Mouse (Mus musculus) heart, embryonic 14.5 days (tissue): ENCODE data around the gene Cpm. TPM values are rescaled to one million over a fixed set of nuclear protein-coding genes. Genes with fewer than 3 reads are reported as not detected.

ENCODE experiments used
- ATAC-seq: fragments of 200-750 bp; cut with Nextera tagmentation; 2 replicates; pipeline ENCODE4 v1.8.0; 2017; ENCODE audit warnings: low read depth, moderate TSS enrichment; ENCODE audit not compliant: insufficient number of reproducible peaks, insufficient read depth, low FRiP score
- H3K27ac ChIP-seq, 2 experiments: fragments of 200-500 bp in 1 of 2; fragments of 300-500 bp in 1 of 2; sonication (generic) in 1 of 2; replicated peaks in 1 of 2; 2 replicates each; pipeline ENCODE4 v1.5.1; 2012 to 2014; ENCODE audit warnings: low read depth in 2 of 2, low read length in 2 of 2, control low read depth in 1 of 2, mild to moderate bottlenecking in 1 of 2, mixed read lengths in 1 of 2; ENCODE audit not compliant: control insufficient read depth in 1 of 2, insufficient read depth in 1 of 2
- H3K27me3 ChIP-seq: fragments of 300-500 bp; sonication (generic); 2 replicates; pipeline ENCODE4 v1.6.1; 2014; ENCODE audit warnings: mild to moderate bottlenecking, low read length, control low read depth; ENCODE audit not compliant: control insufficient read depth, insufficient read depth
- H3K36me3 ChIP-seq: fragments of 300-500 bp; sonication (generic); 2 replicates; pipeline ENCODE4 v1.6.1; 2014; ENCODE audit warnings: mild to moderate bottlenecking, control low read depth, low read length, mixed read lengths; ENCODE audit not compliant: control insufficient read depth, insufficient read depth
- H3K4me1 ChIP-seq, 2 experiments: fragments of 200-500 bp in 1 of 2; fragments of 300-500 bp in 1 of 2; sonication (generic) in 1 of 2; 2 replicates each; pipeline ENCODE4 v1.6.1; 2012 to 2014; ENCODE audit warnings: low read length in 2 of 2, control low read depth in 1 of 2, mixed read lengths in 1 of 2; ENCODE audit not compliant: control insufficient read depth in 2 of 2, insufficient read depth in 2 of 2
- H3K4me2 ChIP-seq: fragments of 300-500 bp; sonication (generic); 2 replicates; pipeline ENCODE4 v1.6.1; 2014; ENCODE audit warnings: mild to moderate bottlenecking, low read length
- H3K4me3 ChIP-seq, 2 experiments: fragments of 200-500 bp in 1 of 2; fragments of 300-500 bp in 1 of 2; sonication (generic) in 1 of 2; 2 replicates each; pipeline ENCODE4 v1.5.1; 2012 to 2014; ENCODE audit warnings: low read length in 2 of 2, mild to moderate bottlenecking in 2 of 2, control low read depth in 1 of 2, low read depth in 1 of 2, moderate library complexity in 1 of 2; ENCODE audit not compliant: control insufficient read depth in 1 of 2, insufficient read depth in 1 of 2
- H3K9ac ChIP-seq: fragments of 300-500 bp; sonication (generic); 2 replicates; pipeline ENCODE4 v1.6.1; 2014; ENCODE audit warnings: mild to moderate bottlenecking, low read length
- H3K9me3 ChIP-seq: fragments of 300-500 bp; sonication (generic); 2 replicates; pipeline ENCODE4 v1.6.1; 2016; ENCODE audit warnings: low read length, control low read depth; ENCODE audit not compliant: control insufficient read depth
- WGBS: fragments of 180-500 bp; shearing (Covaris S2); extraction: QIAGEN DNeasy Blood & Tissue Kit; methylation state at CpG from one replicate; pipeline ENCODE4 v1.1.7; 2014; 5-methylcytosine and 5-hydroxymethylcytosine counted together
- polyA plus RNA-seq: library from polyadenylated mRNA; unstranded; fragments of >200 nt; fragmentation: Nextera tagmentation; extraction: Ambion mirVana; gene quantifications from 2 replicates; pipeline ENCODE4 v1.2.1, GENCODE M21; 2014

Gene Cpm
- polyA plus RNA-seq, 1 experiment from 2014 or later = 0.96 TPM

GRCm38 (mm10) chr10:117663056-117663864 is 34.0 kb downstream of the Cpm start:
- peaks cover 4% of the 10 kb centered on the region in 2 experiments; a peak in 2 of 4 replicates for H3K4me1 ChIP-seq
- H3K9ac ChIP-seq = no peak overlapping the region
- no peaks in the 10 kb centered on the region for H3K9me3 ChIP-seq
- H3K27me3 ChIP-seq = no peaks in the 10 kb centered on the region
- peak overlapping the region; percentile 60 for H3K4me2 ChIP-seq
- no peak for ATAC-seq
- peak overlapping the region in 1 of 2 experiments; percentile 21; a peak in 1 of 4 replicates for H3K4me3 ChIP-seq
- 69% methylated on average over 14 of the region's 14 CpGs for WGBS
- no peaks in the 10 kb centered on the region for H3K36me3 ChIP-seq
- no peak overlapping the region for H3K27ac ChIP-seq

GRCm38 (mm10) chr10:117663865-117664200 is 34.5 kb downstream of the Cpm start:
- Histone ChIP-seq H3K27ac (no peak overlapping the region), H3K4me2 (peak overlapping the region; percentile 60), H3K27me3 (no peaks in the 10 kb centered on the region), H3K9ac (peak overlapping the region; percentile 25; the same call in 1 of the 2 replicates), H3K9me3 (no peaks in the 10 kb centered on the region), H3K4me3 (peak overlapping the region; percentile 21 to 37), H3K4me1 (peaks cover 4% of the 10 kb centered on the region in 2 experiments; a peak in 2 of 4 replicates), H3K36me3 (no peaks in the 10 kb centered on the region)
- ATAC-seq = no peak
- 18% methylated on average over 8 of the region's 9 CpGs for WGBS

GRCm38 (mm10) chr10:117664208-117664925 is 35.1 kb downstream of the Cpm start:
- Histone ChIP-seq H3K4me2 (peak overlapping the region; percentile 60), H3K9me3 (no peaks in the 10 kb centered on the region), H3K9ac (peak overlapping the region; percentile 25; the same call in 1 of the 2 replicates), H3K4me3 (peak overlapping the region; percentile 21 to 37), H3K27ac (no peak overlapping the region), H3K27me3 (no peaks in the 10 kb centered on the region), H3K4me1 (peaks cover 4% of the 10 kb centered on the region in 2 experiments; a peak in 2 of 4 replicates), H3K36me3 (no peaks in the 10 kb centered on the region)
- WGBS = 53% methylated on average over 14 of the region's 14 CpGs
- no peak for ATAC-seq

GRCm38 (mm10) chr10:117664926-117665209 is 35.6 kb downstream of the Cpm start:
- Histone ChIP-seq H3K4me1 (peaks cover 4% of the 10 kb centered on the region in 2 experiments; a peak in 2 of 4 replicates), H3K27me3 (no peaks in the 10 kb centered on the region), H3K4me2 (no peak overlapping the region), H3K9me3 (no peaks in the 10 kb centered on the region), H3K27ac (no peak overlapping the region), H3K9ac (no peak overlapping the region), H3K36me3 (no peaks in the 10 kb centered on the region), H3K4me3 (no peak overlapping the region)
- no peak for ATAC-seq

GRCm38 (mm10) chr10:117665376-117666275 is 36.3 kb downstream of the Cpm start:
- WGBS = 80% methylated on average over 9 of the region's 9 CpGs
- H3K4me3 ChIP-seq = no peak overlapping the region
- no peak overlapping the region for H3K4me2 ChIP-seq
- H3K4me1 ChIP-seq = peaks cover 4% of the 10 kb centered on the region in 2 experiments; a peak in 2 of 4 replicates
- H3K9ac ChIP-seq = no peak overlapping the region
- no peaks in the 10 kb centered on the region for H3K27me3 ChIP-seq
- H3K27ac ChIP-seq = no peak overlapping the region
- no peak for ATAC-seq
- H3K9me3 ChIP-seq = no peaks in the 10 kb centered on the region
- H3K36me3 ChIP-seq = no peaks in the 10 kb centered on the region

GRCm38 (mm10) chr10:117666361-117666760 is 37.1 kb downstream of the Cpm start:
- no peaks in the 10 kb centered on the region for H3K27me3 ChIP-seq
- no peak overlapping the region for H3K4me3 ChIP-seq
- H3K4me2 ChIP-seq = no peak overlapping the region
- no peak overlapping the region for H3K27ac ChIP-seq
- no peaks in the 10 kb centered on the region for H3K9me3 ChIP-seq
- 91% methylated on average over 3 of the region's 3 CpGs for WGBS
- H3K9ac ChIP-seq = no peak overlapping the region
- H3K36me3 ChIP-seq = no peaks in the 10 kb centered on the region
- ATAC-seq = no peak
- H3K4me1 ChIP-seq = peaks cover 4% of the 10 kb centered on the region in 2 experiments; a peak in 2 of 4 replicates

GRCm38 (mm10) chr10:117666947-117667630 is 37.8 kb downstream of the Cpm start:
- Histone ChIP-seq H3K4me3 (no peak overlapping the region), H3K4me1 (peaks cover 4% of the 10 kb centered on the region in 2 experiments; a peak in 2 of 4 replicates), H3K27ac (no peak overlapping the region), H3K4me2 (no peak overlapping the region), H3K27me3 (no peaks in the 10 kb centered on the region), H3K9me3 (no peaks in the 10 kb centered on the region), H3K9ac (no peak overlapping the region), H3K36me3 (no peaks in the 10 kb centered on the region)
- no peak for ATAC-seq
- WGBS = 87% methylated on average over 9 of the region's 9 CpGs
